Mouse (Mus musculus) left cerebral cortex, postnatal 10 days (tissue): Measurements from ENCODE around the gene Insl5. TPM values are rescaled to one million over a fixed set of nuclear protein-coding genes. Genes with fewer than 3 reads are reported as not detected.
A peak's percentile ranks its signal among the peaks of the same experiment; 100 is the strongest.

Experiments used
- DNase-seq, 2 experiments: peaks; one replicate each; pipeline ENCODE4 v3.0.0; 2021 to 2022; ENCODE audit warnings: low spot score in 2 of 2, mixed read lengths in 1 of 2; ENCODE audit errors: extremely low spot score in 1 of 2
- intact Hi-C: fragments of 180-260 bp; cut with DNase I; formaldehyde crosslinking; loops from one replicate; pipeline ENCODE4 v1.15.1; 2025
- total RNA-seq, 2 experiments: library from RNA; stranded (reverse); gene quantifications; 2 replicates each; pipeline ENCODE4 v1.2.3; 2021

The Insl5 gene
- total RNA-seq, 2 experiments from 2014 or later, result 1.1 TPM; not detected in 1

- DNase-seq, result no peak
- intact Hi-C loops, result no loop called here
Measured at GRCm38 (mm10) chr4:102991685-102992084, 35.0 kb downstream of the Insl5 start.

DNA sequence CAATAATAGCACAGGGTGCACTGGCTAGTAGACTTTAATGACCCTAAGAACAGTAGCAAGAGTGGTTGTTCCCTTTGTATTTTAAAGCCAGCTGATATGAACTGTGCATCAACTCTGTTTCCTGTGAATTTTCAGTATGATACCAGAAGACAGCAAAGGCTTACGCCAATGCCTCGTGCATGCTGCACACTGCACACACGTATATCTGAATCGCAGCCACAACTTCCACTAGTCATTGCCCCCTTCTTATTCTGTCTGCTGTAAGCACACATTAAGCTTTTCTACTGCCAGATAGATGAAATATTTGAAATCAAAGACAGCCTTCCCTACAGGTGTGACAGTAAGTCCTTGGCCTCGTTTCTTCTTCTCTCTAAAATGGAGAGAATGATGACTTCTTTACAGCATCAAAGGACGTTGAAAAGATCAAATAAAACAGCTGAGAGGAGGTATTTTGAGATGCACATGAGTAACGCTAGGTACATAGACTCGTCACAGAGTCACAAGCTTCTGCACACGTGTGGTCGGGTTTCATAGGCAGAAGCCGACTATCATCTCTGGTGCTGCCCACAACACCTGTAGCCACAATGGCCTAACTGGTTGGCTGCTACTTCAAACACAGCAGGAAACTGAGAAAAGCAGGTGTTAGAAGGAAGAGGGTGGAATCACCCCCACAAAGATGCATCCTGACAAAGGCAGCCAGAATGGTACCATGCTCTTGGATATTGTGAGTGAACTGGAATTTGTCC is 35.9 kb downstream of the Insl5 start:
- intact Hi-C loops, result no loop called here
- DNase-seq, result no peak

- no peak for DNase-seq
- intact Hi-C loops, result no loop called here
Measured at GRCm38 (mm10) chr4:102990016-102990415, 36.6 kb downstream of the Insl5 start.

GRCm38 (mm10) chr4:102989391-102989790 is 37.3 kb downstream of the Insl5 start:
- no peak for DNase-seq
- intact Hi-C loops, result loop anchor here (10.0 kb wide), 1 partner anchor 125 kb away; the partner anchor contains the start of genes Mier1 and Wdr78

- no peak for DNase-seq
- intact Hi-C loops, result loop anchor here (10.0 kb wide), 1 partner anchor 126 kb away; the partner anchor contains the start of genes Mier1 and Wdr78
Measured at GRCm38 (mm10) chr4:102988526-102988925, 38.1 kb downstream of the Insl5 start.

DNA sequence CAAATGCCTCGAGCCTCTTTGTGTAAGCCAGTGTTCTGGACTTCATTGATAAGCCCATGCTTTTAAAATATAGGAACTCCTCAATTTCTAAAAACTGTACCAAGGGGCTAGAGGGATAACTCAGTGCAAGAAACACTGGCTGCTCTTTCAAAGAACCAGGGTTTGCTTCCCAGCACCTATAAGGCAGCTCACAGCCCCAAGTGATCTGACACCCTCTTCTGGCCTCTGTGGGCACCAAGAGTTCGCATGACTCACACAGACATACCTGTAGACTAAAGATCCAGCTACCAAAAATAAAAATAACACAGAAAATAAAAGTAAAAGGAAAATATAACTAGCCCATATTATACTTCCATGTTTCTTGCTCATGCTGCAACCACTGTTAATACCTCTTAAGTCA is 38.9 kb downstream of the Insl5 start:
- intact Hi-C loops, result loop anchor here (2.0 to 10.0 kb wide), 2 partner anchors 127 to 159 kb away; partner anchors contain the start of genes Mier1 and Wdr78

GRCm38 (mm10) chr4:102987325-102987724 is 39.3 kb downstream of the Insl5 start:
- DNase-seq, result no peak
- intact Hi-C loops, result loop anchor here (2.0 to 10.0 kb wide), 2 partner anchors 127 to 159 kb away; partner anchors contain the start of genes Mier1 and Wdr78

More for the DNA sequence above, 38.9 kb downstream of the Insl5 start:
- DNase-seq, result no peak

GRCm38 (mm10) chr4:102986917-102987316 is 39.7 kb downstream of the Insl5 start:
- intact Hi-C loops, result loop anchor here (2.0 to 10.0 kb wide), 2 partner anchors 128 to 160 kb away; partner anchors contain the start of genes Mier1 and Wdr78
- peak; percentile 52 to 69 for DNase-seq

DNA sequence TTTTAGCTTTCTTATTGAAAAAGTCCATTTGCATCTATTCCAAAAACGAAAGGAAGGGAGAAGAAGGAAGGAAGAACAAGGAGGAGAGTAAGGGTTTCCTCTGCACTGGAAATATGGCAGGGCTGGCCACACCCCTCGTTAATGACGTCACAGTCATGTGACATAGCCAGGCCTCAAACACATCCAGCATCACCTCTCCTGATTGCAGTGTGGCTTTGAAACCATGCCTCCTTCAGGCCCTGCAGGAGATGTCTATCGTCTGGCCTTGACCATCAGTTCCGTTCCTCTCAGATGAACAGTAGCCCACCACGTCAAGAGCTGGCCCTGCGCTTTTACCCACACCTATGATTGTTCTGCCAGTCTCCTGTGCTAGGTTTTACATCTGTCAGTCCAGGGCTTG is 40.5 kb downstream of the Insl5 start:
- no peak for DNase-seq
- intact Hi-C loops, result loop anchor here (2.0 to 10.0 kb wide), 2 partner anchors 129 to 161 kb away; partner anchors contain the start of genes Mier1 and Wdr78

DNA sequence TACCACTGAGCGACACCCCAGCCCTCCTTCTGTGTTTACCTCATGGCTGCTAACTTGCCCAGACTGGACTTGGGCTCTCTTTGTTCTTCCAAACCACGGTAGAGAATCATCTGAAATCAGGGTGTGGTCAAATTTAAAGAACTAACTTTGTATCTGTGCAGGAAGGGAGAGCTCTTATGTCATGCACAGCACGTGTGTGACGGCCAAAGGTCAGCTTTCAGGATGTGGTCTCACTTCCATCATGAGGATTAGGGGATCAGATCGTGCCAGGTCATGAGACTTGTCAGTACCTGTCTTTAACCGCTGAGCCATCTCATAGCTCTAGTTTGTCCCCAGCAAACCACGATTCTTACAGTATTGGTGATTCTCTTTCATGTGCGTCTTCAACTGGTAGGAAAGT is 44.9 kb downstream of the Insl5 start:
- no peak for DNase-seq
- intact Hi-C loops, result loop anchor here (10.0 kb wide), 1 partner anchor 133 kb away; the partner anchor contains the start of genes Mier1 and Wdr78

DNA sequence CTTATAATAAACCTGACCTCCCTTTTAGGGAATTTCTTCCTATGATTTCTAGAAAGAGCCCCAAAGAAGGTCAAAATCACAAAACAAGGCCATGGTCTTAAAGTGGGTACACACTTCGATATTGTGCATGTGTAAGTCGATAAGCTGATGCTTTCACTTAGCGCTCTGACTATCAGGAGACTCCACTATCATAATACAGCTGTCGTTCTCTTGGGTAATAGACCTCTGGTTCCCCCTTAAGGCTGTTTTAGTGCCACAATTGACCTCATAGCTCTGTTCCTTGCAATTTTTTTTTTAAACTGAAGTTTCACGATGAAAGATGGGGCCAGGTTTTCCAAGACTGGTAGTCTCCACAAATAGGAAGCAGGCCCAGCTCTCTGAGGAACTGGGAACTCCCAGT is 47.3 kb downstream of the Insl5 start:
- DNase-seq, result no peak
- intact Hi-C loops, result no loop called here

GRCm38 (mm10) chr4:102978440-102978839 is 48.2 kb downstream of the Insl5 start, which contains the start of gene Tctex1d1:
Tctex1d1 (plus strand) TSS chr4:102978606.
- DNase-seq, result peak; percentile 14 to 61

DNA sequence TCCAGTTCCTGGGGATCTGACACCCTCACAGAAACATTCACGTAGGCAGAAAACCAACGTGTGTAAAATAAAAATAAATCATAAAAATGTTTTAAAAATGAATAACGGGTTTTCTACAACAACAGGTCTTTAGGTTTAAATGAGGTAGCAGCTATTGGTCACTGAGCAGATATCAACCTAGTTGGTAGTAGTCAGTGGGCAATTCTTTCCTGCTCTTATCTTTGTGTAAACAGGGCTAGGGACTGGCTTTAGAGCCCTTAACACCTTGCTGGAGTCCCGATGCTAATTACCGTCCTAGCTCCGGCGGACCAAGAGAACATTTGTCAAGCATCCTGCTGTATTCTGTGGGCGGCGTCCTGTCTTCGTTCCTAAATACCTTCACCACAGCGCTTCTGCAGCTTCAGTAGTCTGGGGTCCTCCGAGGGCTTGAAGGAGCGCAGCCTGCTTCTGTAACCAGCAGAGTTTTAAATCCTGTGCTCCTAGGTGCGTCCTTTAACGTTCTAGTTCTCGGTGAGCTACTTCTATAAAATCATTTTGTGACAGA is 48.8 kb downstream of the Insl5 start:
- intact Hi-C loops, result no loop called here
- no peak for DNase-seq

More at GRCm38 (mm10) chr4:102978440-102978839, 48.2 kb downstream of the Insl5 start, which contains the start of gene Tctex1d1:
- intact Hi-C loops, result no loop called here

- intact Hi-C loops, result no loop called here
- no peak for DNase-seq
Measured at GRCm38 (mm10) chr4:102976290-102977275, 50.1 kb downstream of the Insl5 start.

GRCm38 (mm10) chr4:102974172-102974571 is 52.5 kb downstream of the Insl5 start:
- no peak for DNase-seq
- intact Hi-C loops, result no loop called here

DNA sequence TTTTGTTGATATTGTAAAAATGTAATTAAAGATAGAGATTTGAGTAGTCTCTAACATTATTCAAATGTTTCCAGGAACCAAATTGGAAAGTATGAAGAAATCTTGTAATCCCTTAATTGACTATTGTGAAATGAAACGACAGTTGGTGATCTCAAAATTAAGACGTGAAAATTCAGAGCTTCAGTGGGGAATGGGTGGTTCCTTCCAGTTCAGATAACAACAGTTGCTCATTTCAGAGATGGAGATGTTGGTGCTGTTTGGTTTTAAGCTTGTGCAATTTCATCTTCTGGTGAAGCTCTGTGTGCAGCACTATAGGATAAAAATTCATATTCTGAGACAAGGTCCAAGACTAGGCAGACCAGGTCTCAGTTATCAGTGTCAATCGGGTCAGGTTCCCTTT is 54.6 kb downstream of the Insl5 start:
- no peak for DNase-seq
- intact Hi-C loops, result no loop called here

DNA sequence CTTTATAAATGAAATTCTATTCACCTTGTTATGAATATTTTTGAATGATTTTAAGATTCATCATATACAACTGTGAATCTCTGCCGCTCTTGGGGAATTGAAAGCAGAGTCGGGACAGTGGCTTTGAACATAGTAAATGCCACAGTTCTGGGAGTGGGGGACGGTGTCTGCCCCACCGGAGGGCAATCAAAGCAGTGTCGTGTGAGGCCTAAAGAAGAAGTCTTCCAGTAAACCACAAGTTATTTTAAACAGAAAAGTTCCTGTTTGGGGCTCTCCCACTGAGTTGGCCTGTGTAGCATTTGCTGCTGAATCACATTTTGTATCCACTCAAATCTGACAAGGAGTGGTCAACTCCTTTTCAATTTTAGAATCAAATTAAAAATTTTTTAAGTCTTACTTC is 55.5 kb downstream of the Insl5 start:
- no peak for DNase-seq
- intact Hi-C loops, result no loop called here

- intact Hi-C loops, result no loop called here
- DNase-seq, result no peak
Measured at GRCm38 (mm10) chr4:102969599-102969998, 57.0 kb downstream of the Insl5 start.
